Mouse (Mus musculus) hindbrain, embryonic 11.5 days (tissue): ENCODE measurements around the gene Asb2. TPM values are rescaled to one million over a fixed set of nuclear protein-coding genes. Genes with fewer than 3 reads are reported as not detected.

Experiments used
- ATAC-seq: fragments of 200-750 bp; cut with Nextera tagmentation; 2 replicates; pipeline ENCODE4 v1.8.0; 2017; ENCODE audit warnings: mild to moderate bottlenecking, moderate TSS enrichment, moderate library complexity; ENCODE audit not compliant: low FRiP score
- DNase-seq: peaks from one replicate; pipeline ENCODE4 v3.0.0-alpha.2; 2015; ENCODE audit warnings: low spot score
- H3K27ac ChIP-seq: fragments of 300-500 bp; sonication (generic); 2 replicates; pipeline ENCODE4 v1.5.1; 2014; ENCODE audit warnings: mild to moderate bottlenecking, low read depth, low read length
- H3K27me3 ChIP-seq: fragments of 300-500 bp; sonication (generic); 2 replicates; pipeline ENCODE4 v1.6.1; 2014; ENCODE audit warnings: mild to moderate bottlenecking, low read length, moderate library complexity, mixed read lengths; ENCODE audit not compliant: control insufficient read depth, insufficient read depth
- H3K36me3 ChIP-seq: fragments of 300-500 bp; sonication (generic); 2 replicates; pipeline ENCODE4 v1.6.1; 2014; ENCODE audit warnings: mild to moderate bottlenecking, low read length, moderate library complexity, mixed read lengths; ENCODE audit not compliant: control insufficient read depth, insufficient read depth
- H3K4me1 ChIP-seq: fragments of 300-500 bp; sonication (generic); replicated peaks from 2 replicates; pipeline ENCODE4 v1.6.1; 2014; ENCODE audit warnings: low read length, mixed read lengths; ENCODE audit not compliant: control insufficient read depth, insufficient read depth
- H3K4me2 ChIP-seq: fragments of 300-500 bp; sonication (generic); replicated peaks from 2 replicates; pipeline ENCODE4 v1.6.1; 2014; ENCODE audit warnings: mild to moderate bottlenecking, low read depth, low read length
- H3K4me3 ChIP-seq: fragments of 300-500 bp; sonication (generic); 2 replicates; pipeline ENCODE4 v1.5.1; 2014; ENCODE audit warnings: low read depth, low read length
- H3K9ac ChIP-seq: fragments of 300-500 bp; sonication (generic); 2 replicates; pipeline ENCODE4 v1.6.1; 2014; ENCODE audit warnings: low read depth, low read length
- H3K9me3 ChIP-seq: fragments of 300-500 bp; sonication (generic); 2 replicates; pipeline ENCODE4 v1.6.1; 2016; ENCODE audit warnings: low read length; ENCODE audit not compliant: control insufficient read depth
- WGBS: fragments of 180-500 bp; shearing (Covaris S2); extraction: QIAGEN DNeasy Blood & Tissue Kit; methylation state at CpG from one replicate; pipeline ENCODE4 v1.1.7; 2014; 5-methylcytosine and 5-hydroxymethylcytosine counted together
- polyA plus RNA-seq: library from polyadenylated mRNA; unstranded; fragments of >200 nt; fragmentation: Nextera tagmentation; extraction: Ambion mirVana; gene quantifications from 2 replicates; pipeline ENCODE4 v1.2.1, GENCODE M21; 2014

Asb2 gene
- polyA plus RNA-seq, 1 experiment from 2014 or later: 1.0 TPM

DNA sequence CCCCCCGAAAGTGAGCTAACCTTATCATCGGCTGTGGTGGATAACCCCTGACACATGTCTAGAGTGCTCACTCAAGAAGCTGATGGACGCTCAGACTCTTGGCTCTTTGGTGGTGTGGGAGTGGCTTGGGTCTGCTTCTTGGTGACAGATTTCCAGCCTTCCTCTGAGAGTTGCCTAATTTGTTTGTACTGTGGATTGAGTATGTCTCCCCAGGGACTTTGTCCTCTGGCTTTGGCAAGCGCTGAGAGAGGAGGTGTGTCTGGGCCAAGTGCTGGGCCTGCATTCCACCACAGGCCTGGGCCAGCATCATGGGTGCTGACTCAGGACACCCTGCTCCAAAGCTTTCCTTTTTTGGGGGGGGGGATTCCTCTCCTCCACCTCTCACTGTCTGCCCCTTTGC, 73.9 kb downstream of the Asb2 start:
- Histone ChIP-seq H3K4me3 (no peak overlapping the region), H3K36me3 (no peaks in the 10 kb centered on the region), H3K4me1 (no peaks in the 10 kb centered on the region), H3K9me3 (peaks cover 3% of the 10 kb centered on the region; the same call in 1 of the 2 replicates), H3K9ac (no peak overlapping the region), H3K27me3 (no peaks in the 10 kb centered on the region), H3K4me2 (no peak overlapping the region), H3K27ac (no peak overlapping the region)
- no peak for DNase-seq
- WGBS: 74% methylated on average over 4 of the region's 4 CpGs
- no peak for ATAC-seq

GRCm38 (mm10) chr12:103281491-103281890, 74.3 kb downstream of the Asb2 start:
- H3K9me3 ChIP-seq: peaks cover 3% of the 10 kb centered on the region; the same call in 1 of the 2 replicates
- no peaks in the 10 kb centered on the region for H3K27me3 ChIP-seq
- no peaks in the 10 kb centered on the region for H3K4me1 ChIP-seq
- no peak overlapping the region for H3K27ac ChIP-seq
- no peak overlapping the region for H3K4me3 ChIP-seq
- H3K9ac ChIP-seq: no peak overlapping the region
- 65% methylated on average over 2 of the region's 2 CpGs for WGBS
- ATAC-seq (no peak), DNase-seq (no peak)
- no peaks in the 10 kb centered on the region for H3K36me3 ChIP-seq
- H3K4me2 ChIP-seq: no peak overlapping the region

DNA sequence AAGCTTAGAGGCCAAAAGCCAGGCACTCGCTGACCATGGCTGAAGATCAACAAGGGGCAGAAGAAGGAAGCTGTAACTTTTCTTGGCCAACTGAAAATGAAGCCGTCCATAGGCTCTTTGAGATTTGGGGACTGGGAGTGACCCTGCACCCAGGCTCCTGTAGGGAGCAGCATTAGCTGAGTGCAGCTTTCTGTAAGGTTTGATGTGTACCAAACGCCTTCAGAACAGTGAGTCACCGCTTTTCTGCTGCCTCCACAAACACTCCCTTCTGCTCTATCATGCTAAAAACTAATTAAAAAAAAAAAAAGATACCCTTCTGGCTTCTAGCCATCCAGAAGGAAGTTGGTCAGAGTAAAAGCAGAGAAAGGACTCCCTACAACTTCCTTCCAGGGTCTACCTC, 79.4 kb downstream of the Asb2 start:
- H3K27me3 ChIP-seq: no peaks in the 10 kb centered on the region
- no peak overlapping the region for H3K4me2 ChIP-seq
- H3K27ac ChIP-seq: no peak overlapping the region
- 72% methylated on average over 4 of the region's 4 CpGs for WGBS
- no peak overlapping the region for H3K4me3 ChIP-seq
- no peaks in the 10 kb centered on the region for H3K4me1 ChIP-seq
- ATAC-seq (no peak), DNase-seq (no peak)
- no peak overlapping the region for H3K9ac ChIP-seq
- H3K36me3 ChIP-seq: no peaks in the 10 kb centered on the region
- peaks cover 3% of the 10 kb centered on the region; the same call in 1 of the 2 replicates for H3K9me3 ChIP-seq

- 89% methylated on average over 2 of the region's 2 CpGs for WGBS
These were observed 82.1 kb downstream of the Asb2 start for GRCm38 (mm10) chr12:103273732-103274131.

DNA sequence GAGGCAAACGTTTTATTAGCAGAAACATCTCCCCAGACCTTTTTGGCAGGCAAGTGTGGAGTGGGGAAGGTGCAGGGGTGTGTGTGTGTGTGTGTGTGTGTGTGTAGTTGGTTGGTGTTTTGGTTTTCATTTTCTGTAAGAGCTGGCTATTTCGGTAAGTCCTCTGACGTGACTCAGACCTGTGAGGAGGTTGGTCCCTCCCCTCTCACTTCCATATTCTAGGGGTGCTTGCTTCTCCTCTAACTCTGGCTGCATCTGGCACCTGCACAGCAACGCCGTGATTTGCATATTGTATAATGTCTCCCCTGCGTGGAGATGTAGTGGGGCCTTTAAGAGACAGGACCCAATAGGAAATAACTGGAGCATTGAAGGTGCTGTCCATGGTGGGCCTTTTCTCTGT, 82.8 kb downstream of the Asb2 start:
- H3K27ac ChIP-seq: no peak overlapping the region
- no peak overlapping the region for H3K9ac ChIP-seq
- WGBS: 68% methylated on average over 6 of the region's 6 CpGs
- no peak for ATAC-seq
- H3K4me2 ChIP-seq: no peak overlapping the region
- no peaks in the 10 kb centered on the region for H3K4me1 ChIP-seq
- peaks cover 3% of the 10 kb centered on the region; the same call in 1 of the 2 replicates for H3K9me3 ChIP-seq
- H3K27me3 ChIP-seq: no peaks in the 10 kb centered on the region
- H3K36me3 ChIP-seq: no peaks in the 10 kb centered on the region
- no peak for DNase-seq
- no peak overlapping the region for H3K4me3 ChIP-seq

More at GRCm38 (mm10) chr12:103273732-103274131, 82.1 kb downstream of the Asb2 start:
- DNase-seq (no peak), ATAC-seq (no peak)
- no peak overlapping the region for H3K27ac ChIP-seq
- peaks cover 3% of the 10 kb centered on the region; the same call in 1 of the 2 replicates for H3K9me3 ChIP-seq
- no peaks in the 10 kb centered on the region for H3K36me3 ChIP-seq
- no peak overlapping the region for H3K4me3 ChIP-seq
- H3K27me3 ChIP-seq: no peaks in the 10 kb centered on the region
- H3K4me2 ChIP-seq: no peak overlapping the region
- H3K4me1 ChIP-seq: no peaks in the 10 kb centered on the region
- no peak overlapping the region for H3K9ac ChIP-seq

GRCm38 (mm10) chr12:103272176-103272575, 83.6 kb downstream of the Asb2 start:
- no peak overlapping the region for H3K9ac ChIP-seq
- H3K4me1 ChIP-seq: no peaks in the 10 kb centered on the region
- no peak overlapping the region for H3K4me2 ChIP-seq
- ATAC-seq: no peak
- H3K36me3 ChIP-seq: no peaks in the 10 kb centered on the region
- no peak overlapping the region for H3K27ac ChIP-seq
- no peak overlapping the region for H3K4me3 ChIP-seq
- H3K27me3 ChIP-seq: no peaks in the 10 kb centered on the region
- DNase-seq: no peak
- whole genome bisulfite sequencing: 93% methylated on average over 3 of the region's 3 CpGs
- H3K9me3 ChIP-seq: no peaks in the 10 kb centered on the region

Other genes with a start within 250 kb of the Asb2 start
- gene Prima1, start 113.9 kb downstream of the Asb2 start, polyA plus RNA-seq: 1.5 and 1.6 TPM in 2 replicates
- gene Fam181a, start 45.0 kb downstream of the Asb2 start, polyA plus RNA-seq: 16.6 and 23.8 TPM in 2 replicates
- 12.1 and 15.2 TPM in 2 replicates for gene Otub2, start 32.7 kb upstream of the Asb2 start, polyA plus RNA-seq
- gene 9330161L09Rik, start 51.8 kb upstream of the Asb2 start, polyA plus RNA-seq: 0.97 and 1.1 TPM in 2 replicates
- gene Ddx24, start 69.8 kb upstream of the Asb2 start, polyA plus RNA-seq: 106 and 109 TPM in 2 replicates
- 3.1 and 4.3 TPM in 2 replicates for gene Ifi27, start 78.2 kb upstream of the Asb2 start, polyA plus RNA-seq
- 0.99 and 1.7 TPM in 2 replicates for gene Ifi27l2a, start 87.7 kb upstream of the Asb2 start, polyA plus RNA-seq
- not detected in 2 replicates for gene Ifi27l2b, start 101.2 kb upstream of the Asb2 start, polyA plus RNA-seq
- 2.7 and 3.0 TPM in 2 replicates for gene Ppp4r4, start 176.3 kb upstream of the Asb2 start, polyA plus RNA-seq